Mouse (Mus musculus) neutrophil, adult 65 days (primary cell): ENCODE results near the gene Cebpa. TPM values are rescaled to one million over a fixed set of nuclear protein-coding genes. Genes with fewer than 3 reads are reported as not detected.

Experiments
- total RNA-seq: library from RNA; stranded (reverse); gene quantifications from 2 replicates; pipeline ENCODE4 v1.2.4, GENCODE M21; 2023

Gene Cebpa
- 45.8 and 47.0 TPM in 2 replicates for total RNA-seq

DNA sequence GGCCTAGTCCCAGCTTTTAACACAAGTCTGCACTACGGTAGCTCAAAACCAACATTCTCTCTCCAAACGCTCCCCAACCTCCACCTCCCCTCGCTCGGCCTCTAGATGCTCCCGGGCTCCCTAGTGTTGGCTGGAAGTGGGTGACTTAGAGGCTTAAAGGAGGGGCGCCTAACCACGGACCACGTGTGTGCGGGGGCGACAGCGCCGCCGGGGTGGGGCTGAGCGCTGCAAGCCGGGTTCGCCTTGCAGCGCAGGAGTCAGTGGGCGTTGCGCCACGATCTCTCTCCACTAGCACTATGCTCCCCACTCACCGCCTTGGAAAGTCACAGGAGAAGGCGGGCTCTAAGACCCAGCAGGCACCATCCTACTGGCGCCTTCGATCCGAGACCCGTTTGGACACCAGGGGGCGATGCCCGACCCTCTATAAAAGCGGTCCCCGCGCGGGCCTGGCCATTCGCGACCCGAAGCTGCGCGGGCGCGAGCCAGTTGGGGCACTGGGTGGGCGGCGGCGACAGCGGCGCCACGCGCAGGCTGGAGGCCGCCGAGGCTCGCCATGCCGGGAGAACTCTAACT, at the start of gene Cebpa:
Cebpa (plus strand) TSS at position 453 of the 573 bp plus-strand sequence.

Other genes with a start within 250 kb of the Cebpa start
- 16.3 and 23.0 TPM in 2 replicates for gene Pepd, start 206.9 kb upstream of the Cebpa start, total RNA-seq
- gene Cebpg, start 62.7 kb upstream of the Cebpa start, total RNA-seq = 26.8 and 37.7 TPM in 2 replicates
- not detected in 2 replicates for gene Slc7a10, start 67.1 kb downstream of the Cebpa start, total RNA-seq
- not detected in 2 replicates for gene Lrp3, start 96.2 kb downstream of the Cebpa start, total RNA-seq
- gene Gpatch1, start 199.1 kb downstream of the Cebpa start, total RNA-seq = 3.9 and 4.8 TPM in 2 replicates
- 0.34 TPM in 1 of 2 replicates, not detected in the other for gene Rhpn2, start 214.9 kb downstream of the Cebpa start, total RNA-seq